Mouse (Mus musculus) embryonic stem cell, embryonic (primary cell): Measurements from ENCODE around the gene Cbx1.

ENCODE experiments used
- CTCF ChIA-PET, 4 experiments: fragments of 300-600 bp in 2 of 4; fragments of 350-600 bp in 2 of 4; sonication (Branson Sonifier 250); formaldehyde crosslinking; loops; one replicate each; lab custom pipeline; 2022; ENCODE audit warnings: inconsistent platforms in 2 of 4; lab: Charles Lee
- POLR2A ChIA-PET, 4 experiments: fragments of 300-600 bp in 2 of 4; fragments of 350-600 bp in 2 of 4; sonication (Branson Sonifier 250); formaldehyde crosslinking; loops; one replicate each; lab custom pipeline; 2022; ENCODE audit warnings: antibody characterized with exemption in 4 of 4, inconsistent platforms in 1 of 4; lab: Charles Lee

The Cbx1 gene

DNA sequence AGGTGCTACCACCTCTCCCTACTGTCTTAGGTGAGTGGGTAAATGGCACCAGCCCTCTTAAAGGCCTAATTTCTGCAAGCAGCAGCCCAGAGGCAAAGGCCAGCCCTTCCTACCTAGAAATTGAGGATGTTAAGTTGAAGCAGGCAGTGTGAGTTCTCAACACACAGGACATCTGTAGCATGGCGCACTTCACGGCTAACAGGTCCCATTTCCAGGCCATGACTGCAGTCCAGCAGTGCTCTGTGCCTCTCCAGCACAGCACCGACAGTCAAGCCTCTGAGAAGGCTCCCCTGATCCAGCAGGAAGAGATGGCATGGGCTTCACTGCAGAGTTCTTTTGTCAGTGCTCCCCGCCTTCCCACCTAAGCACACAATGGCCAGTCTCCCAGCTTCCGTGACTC is 28.1 kb downstream of the Cbx1 start:
- ChIA-PET POLR2A (interaction anchor here in 3 of 4 experiments (0.7 to 14.8 kb wide), 10 partner anchors 9 to 67 kb away, joined by 3 to 288 read pairs (median 42); partner anchors contain the start of genes Nfe2l1 (in 3 of the 3), Cbx1 (in 1 of the 3) and Copz2 (in 1 of the 3)), CTCF (no interaction called here)

DNA sequence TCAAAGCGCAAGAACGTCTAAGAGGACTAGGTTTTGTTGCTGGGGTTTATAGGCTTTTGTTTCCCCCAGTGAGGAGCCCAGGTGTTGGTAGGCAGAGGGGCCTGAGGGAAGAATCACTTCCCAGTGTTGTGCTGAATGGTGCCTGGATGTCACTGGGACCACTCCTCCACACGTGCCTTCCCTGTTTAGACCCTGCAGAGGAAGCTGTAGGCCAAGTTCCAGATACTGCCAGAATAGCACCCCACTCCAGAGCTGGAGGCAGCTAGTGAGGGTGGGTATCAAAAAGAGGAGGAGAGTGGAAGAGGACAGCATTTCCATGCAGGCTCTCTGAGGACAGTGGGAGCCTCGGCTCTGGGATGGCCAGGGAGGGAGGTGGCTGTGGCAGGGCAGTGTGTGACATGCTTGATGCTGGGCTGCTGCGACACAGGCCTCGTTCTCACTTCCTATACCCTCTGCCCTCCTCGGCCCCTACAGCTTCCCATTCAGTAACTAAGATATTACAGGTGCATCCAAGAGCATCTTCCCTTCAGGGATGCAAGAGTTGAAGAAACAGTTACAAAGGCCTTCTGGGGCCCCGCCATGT is 29.3 kb downstream of the Cbx1 start:
- ChIA-PET POLR2A (interaction anchor here (0.6 to 14.8 kb wide), 20 partner anchors 9 to 121 kb away, joined by 3 to 288 read pairs (median 5); partner anchors contain the start of genes Nfe2l1 (in 3 of the 4), Cbx1 (in 1 of the 4) and Copz2 (in 1 of the 4)), CTCF (interaction anchor here in 2 of 4 experiments (0.5 to 0.9 kb wide), 2 partner anchors 13 to 23 kb away, joined by 3 read pairs; no protein-coding TSS in a partner anchor)

DNA sequence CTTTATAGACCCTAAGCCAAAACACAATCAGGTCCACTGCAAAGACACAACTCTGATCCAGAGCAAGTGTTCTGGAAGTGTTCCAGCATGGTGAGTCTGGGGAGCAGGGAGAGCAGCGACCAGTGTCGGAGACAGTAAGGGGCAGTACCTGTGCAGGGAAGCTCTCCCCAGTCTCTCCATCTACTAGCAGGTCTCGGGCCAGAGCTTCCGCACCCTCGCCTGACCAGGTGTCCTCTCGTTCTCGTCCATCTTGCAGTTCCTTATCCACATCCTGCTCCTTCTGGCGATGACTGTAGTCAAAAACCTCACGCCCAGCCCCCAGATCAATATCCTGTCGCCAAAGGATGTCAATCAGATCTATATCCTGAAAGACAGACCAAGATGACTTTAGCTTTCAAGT is 33.0 kb downstream of the Cbx1 start:
- ChIA-PET POLR2A (interaction anchor here in 3 of 4 experiments (0.6 to 14.8 kb wide), 35 partner anchors 7 to 556 kb away, joined by 3 to 288 read pairs (median 8); partner anchors contain the start of genes Cbx1 (in 2 of the 3), Copz2 (in 2 of the 3), Nfe2l1 (in 2 of the 3) and Snx11 (in 1 of the 3)), CTCF (interaction anchor here in 3 of 4 experiments (0.5 to 1.1 kb wide), 3 partner anchors 10 to 40 kb away, joined by 3 to 6 read pairs (median 4); no protein-coding TSS in a partner anchor)

DNA sequence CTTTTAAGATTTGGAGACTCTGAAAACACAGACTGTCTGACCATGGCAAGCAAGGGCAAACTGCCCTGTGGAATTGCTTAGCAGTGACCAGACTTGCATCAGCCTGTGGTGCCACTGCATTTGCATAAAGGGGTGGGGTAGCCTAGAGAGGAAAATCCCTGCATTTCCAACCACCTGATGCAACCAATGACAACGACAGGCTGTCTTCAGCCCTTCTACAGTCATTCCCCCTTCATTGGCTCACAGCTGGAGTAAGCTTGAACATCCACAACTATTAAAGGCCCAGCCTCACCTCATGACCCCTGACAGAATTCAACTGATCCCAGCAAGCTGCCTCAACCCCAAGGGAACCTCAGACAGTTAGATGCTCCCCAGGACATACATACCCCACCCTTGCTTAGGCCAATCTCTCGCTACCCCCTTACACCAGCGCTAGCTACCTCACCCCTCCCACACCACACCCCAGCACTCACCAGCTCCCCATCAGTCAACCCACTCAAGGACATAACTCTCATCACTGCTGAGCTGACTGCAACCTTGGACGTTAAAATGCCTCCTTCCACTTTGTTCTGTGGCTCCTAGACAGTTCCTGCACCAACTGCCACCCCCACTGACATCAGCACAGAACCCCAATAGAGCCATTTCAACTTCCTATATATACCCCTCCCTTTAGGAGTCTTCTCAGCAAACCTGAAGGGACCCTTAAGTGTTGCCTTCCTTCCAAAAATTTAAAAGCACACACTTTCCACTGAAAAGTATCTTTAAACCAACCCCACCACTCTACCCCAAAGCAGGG is 33.9 kb downstream of the Cbx1 start:
- POLR2A ChIA-PET: interaction anchor here (0.5 to 14.8 kb wide), 70 partner anchors 6 to 1122 kb away, joined by 3 to 288 read pairs (median 6); partner anchors contain the start of genes Cbx1 (in 3 of the 4), Cdk5rap3 (in 2 of the 4), Copz2 (in 2 of the 4) and Nfe2l1 (in 2 of the 4)
- CTCF ChIA-PET: interaction anchor here in 3 of 4 experiments (0.6 to 2.2 kb wide), 14 partner anchors 24 to 705 kb away, joined by 3 to 10 read pairs (median 4); partner anchors contain the start of genes Cdk5rap3 (in 1 of the 3) and Kpnb1 (in 1 of the 3)

DNA sequence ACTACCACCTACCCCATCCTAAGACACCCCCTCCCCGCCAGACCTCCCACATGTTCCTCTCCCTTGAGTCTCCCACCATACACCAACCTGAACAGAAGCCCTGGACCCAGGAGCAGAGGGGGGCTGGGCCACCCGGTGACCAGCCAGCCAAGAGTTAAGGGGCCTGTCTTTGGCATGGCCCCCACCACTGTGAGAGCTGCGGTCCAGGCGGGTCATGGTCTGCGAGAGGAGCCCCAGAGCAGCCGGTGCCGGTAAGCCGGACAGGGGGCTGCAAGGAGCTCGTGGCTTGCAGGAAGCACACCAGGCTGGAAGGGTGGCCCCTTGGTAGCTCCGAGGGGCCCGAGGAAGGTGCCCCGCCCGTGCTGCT is 34.5 kb downstream of the Cbx1 start:
- CTCF ChIA-PET: interaction anchor here in 3 of 4 experiments (0.8 to 2.2 kb wide), 17 partner anchors 17 to 562 kb away, joined by 3 to 10 read pairs (median 4); partner anchors contain the start of genes Cdk5rap3 (in 2 of the 3), Kpnb1 (in 1 of the 3) and Snx11 (in 1 of the 3)
- POLR2A ChIA-PET: interaction anchor here (0.6 to 14.8 kb wide), 72 partner anchors 6 to 1122 kb away, joined by 3 to 288 read pairs (median 6); partner anchors contain the start of genes Cbx1 (in 3 of the 4), Copz2 (in 3 of the 4), Nfe2l1 (in 2 of the 4) and Snx11 (in 2 of the 4)

DNA sequence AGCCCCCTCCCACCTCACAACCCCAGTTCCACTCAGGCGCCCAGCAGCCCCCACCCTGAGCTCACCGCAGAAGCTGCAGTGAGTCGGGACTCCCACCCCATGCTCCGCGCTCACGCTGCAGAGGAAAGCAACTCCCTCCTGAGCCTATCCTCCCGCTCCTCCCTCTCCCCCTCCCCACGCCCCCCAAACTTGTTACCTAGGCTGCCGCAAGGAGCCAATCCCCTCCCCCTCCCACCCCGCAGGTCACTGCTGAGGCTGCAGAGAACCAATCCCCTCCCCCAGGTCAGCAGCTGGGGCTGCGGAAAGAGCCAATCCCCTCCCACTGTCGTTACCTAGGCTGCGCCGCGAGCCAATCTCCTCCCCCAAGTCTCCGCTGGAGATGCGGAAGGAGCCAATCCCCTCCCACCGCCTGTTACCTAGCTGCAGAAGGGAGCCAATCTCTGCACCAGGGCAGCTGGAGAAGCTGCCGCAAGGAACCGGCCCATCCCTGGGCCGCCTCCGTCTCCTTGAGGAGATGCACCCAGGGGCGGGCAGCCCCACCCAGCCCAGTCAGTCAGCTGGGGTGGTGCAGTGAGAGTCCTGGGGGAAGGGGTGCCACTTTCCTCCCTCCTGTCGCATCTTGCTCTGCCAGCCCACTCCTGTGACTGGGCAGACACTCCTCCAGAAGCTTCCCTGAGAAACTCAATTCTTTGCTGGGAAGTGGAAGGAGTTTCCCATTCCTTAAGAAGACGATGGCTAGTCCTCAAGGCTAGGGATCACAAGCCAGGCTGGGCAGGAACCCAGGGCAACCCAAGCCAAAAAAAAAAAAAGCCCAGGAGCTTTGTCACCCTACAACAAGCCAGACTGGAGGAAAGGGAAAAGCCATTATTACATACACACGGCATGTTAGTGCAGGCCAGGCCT is 35.2 kb downstream of the Cbx1 start:
- ChIA-PET CTCF (interaction anchor here in 3 of 4 experiments (0.6 to 2.2 kb wide), 29 partner anchors 13 to 1203 kb away, joined by 3 to 10 read pairs (median 5); partner anchors contain the start of genes Cdk5rap3 (in 1 of the 3), Kpnb1 (in 1 of the 3) and Snx11 (in 1 of the 3)), POLR2A (interaction anchor here (0.5 to 14.8 kb wide), 88 partner anchors 10 to 1523 kb away, joined by 3 to 288 read pairs (median 5); partner anchors contain the start of genes Copz2 (in 3 of the 4), Cbx1 (in 2 of the 4), Snx11 (in 2 of the 4) and Cdk5rap3 (in 1 of the 4))

DNA sequence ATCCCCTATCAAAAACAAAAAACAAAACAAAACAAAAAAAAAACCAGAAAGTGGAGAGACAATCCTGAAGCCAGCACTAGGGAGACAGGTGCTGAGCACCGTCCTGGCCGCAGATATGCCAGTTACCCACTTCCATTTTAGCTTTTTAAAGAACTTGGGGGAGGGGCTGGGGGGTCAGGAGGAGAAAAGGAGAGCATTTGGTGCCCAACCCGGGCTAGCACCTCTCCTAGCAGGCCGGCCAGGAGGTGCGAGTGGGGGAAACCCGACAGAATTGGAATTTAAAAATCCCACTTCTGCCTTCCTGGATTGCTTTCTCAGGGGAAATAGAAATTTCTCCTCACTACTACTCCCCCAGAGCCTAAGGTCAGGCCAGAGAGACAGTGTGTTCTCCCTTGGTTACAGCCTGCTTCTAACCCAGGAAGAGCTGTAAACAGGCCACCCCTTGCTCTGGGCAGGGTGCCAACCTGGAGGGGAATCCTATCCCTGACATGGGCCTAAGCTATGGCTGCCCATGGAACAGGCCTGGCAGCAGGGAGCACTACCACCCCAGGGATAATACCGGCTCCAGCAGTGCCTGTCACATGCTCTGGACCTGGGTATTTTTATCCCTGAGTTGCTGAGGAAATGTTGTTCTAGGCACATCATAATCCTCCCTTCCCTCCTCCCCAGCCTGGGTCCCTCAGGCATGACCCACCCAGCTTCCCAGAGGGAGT is 36.0 kb downstream of the Cbx1 start:
- POLR2A ChIA-PET: interaction anchor here (0.5 to 14.8 kb wide), 51 partner anchors 9 to 362 kb away, joined by 3 to 288 read pairs (median 8); partner anchors contain the start of genes Copz2 (in 3 of the 4), Snx11 (in 2 of the 4), Cbx1 (in 1 of the 4) and Cdk5rap3 (in 1 of the 4)
- CTCF ChIA-PET: interaction anchor here in 2 of 4 experiments (0.7 to 2.2 kb wide), 12 partner anchors 15 to 712 kb away, joined by 3 to 10 read pairs (median 5); partner anchors contain the start of genes Cdk5rap3 (in 1 of the 2), Kpnb1 (in 1 of the 2) and Snx11 (in 1 of the 2)

DNA sequence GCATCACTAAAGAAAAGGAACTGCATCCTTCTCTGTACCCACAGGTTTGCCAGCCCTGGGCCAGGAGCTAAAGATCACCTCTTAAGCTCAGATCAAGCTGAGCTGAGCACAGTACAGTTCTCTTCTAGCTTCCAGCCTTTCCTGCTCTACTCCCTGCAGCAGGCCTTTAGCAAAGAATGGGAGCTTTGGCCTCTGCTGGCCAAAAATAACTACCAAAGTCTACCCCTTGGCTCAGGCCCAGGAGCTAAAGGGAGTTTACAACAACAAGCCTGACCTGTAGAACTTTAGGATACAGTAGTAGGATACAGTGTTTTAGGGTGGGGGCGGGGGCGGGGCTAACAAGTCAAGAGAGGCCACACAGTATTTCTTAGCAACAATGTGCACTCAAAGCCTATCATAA is 37.6 kb downstream of the Cbx1 start:
- ChIA-PET POLR2A (interaction anchor here in 2 of 4 experiments (0.6 to 14.8 kb wide), 18 partner anchors 8 to 260 kb away, joined by 3 to 288 read pairs (median 4); partner anchors contain the start of genes Cbx1 (in 1 of the 2), Copz2 (in 1 of the 2), Nfe2l1 (in 1 of the 2) and Snx11 (in 1 of the 2)), CTCF (no interaction called here)

DNA sequence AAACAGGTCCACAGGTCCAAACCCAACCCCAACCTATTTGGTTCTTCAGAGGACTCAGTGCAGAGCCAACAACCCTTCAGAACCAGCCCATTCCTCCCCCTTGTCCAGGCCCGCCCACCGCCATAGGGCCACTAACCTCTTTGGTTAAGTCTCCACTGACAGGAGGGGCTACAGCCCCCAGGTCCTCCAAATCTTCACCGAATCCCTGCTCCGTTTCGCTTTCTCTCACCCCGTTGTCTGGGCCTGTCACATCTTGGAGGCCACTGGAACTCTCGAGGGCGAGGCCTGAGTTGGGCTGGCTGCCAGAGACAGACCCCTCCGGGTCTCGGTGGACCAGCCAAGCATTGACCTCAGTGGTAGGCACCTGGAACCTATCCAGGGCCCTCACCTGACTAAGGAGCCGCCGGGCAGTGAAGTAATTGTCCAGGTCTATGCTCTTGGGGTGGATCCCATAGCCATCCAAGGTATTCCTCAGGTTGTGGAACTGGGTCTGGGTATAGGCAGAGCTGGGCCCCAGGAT is 38.2 kb downstream of the Cbx1 start:
- CTCF ChIA-PET: no interaction called here

DNA sequence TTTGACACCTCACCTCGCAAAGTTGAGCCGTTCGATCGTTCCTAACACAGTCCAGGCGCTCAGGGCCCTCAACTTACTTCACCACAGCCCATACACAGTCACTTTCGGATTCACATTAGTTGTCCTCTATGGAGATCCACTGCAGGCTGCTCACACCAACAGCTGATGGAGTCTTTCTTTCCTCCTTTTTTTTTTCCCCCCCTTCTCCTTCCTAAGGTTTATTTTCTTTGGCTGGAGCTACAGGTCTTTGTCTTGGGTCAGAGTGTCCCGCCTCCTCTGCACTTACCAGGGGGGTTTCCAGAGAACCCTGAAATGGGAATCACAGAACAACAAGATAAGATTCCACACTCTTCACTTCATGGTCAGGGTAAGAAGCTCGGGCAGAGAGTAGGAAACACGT is 39.0 kb downstream of the Cbx1 start:
- ChIA-PET POLR2A (interaction anchor here in 3 of 4 experiments (0.6 to 14.8 kb wide), 21 partner anchors 8 to 450 kb away, joined by 3 to 288 read pairs (median 5); partner anchors contain the start of genes Cbx1 (in 1 of the 3), Nfe2l1 (in 1 of the 3) and Snx11 (in 1 of the 3)), CTCF (interaction anchor here in 1 of 4 experiments (1.6 kb wide), 1 partner anchor 32 kb away, joined by 4 read pairs; no protein-coding TSS in a partner anchor)

More for the DNA sequence above, 38.2 kb downstream of the Cbx1 start:
- POLR2A ChIA-PET: interaction anchor here in 3 of 4 experiments (0.6 to 14.8 kb wide), 24 partner anchors 7 to 287 kb away, joined by 3 to 288 read pairs (median 4); partner anchors contain the start of genes Cbx1 (in 1 of the 3), Copz2 (in 1 of the 3), Nfe2l1 (in 1 of the 3) and Snx11 (in 1 of the 3)

DNA sequence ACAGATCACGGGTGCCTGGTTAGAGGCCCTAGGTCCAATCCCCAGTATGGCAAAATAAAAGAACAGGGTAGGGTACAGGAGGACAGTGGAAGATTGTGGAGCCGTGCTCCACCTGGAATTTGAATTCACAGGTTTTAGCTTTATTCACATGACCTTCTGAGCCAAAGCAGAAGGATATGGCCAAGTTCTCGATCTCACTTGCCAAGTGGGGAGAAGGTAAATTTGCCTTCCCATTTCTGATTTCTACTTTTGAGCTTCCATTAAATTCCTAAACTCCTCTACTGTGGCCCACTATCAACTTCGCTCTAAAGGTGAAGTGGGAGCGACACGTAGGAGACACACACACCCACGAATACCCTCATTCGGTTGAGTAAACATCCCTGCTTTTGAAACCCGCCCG is 40.0 kb downstream of the Cbx1 start:
- ChIA-PET POLR2A (interaction anchor here (0.5 to 14.8 kb wide), 55 partner anchors 6 to 916 kb away, joined by 3 to 288 read pairs (median 8); partner anchors contain the start of genes Snx11 (in 3 of the 4), Scrn2 (in 2 of the 4), Cbx1 (in 1 of the 4) and Copz2 (in 1 of the 4)), CTCF (interaction anchor here in 3 of 4 experiments (0.5 to 1.6 kb wide), 5 partner anchors 12 to 481 kb away, joined by 3 to 5 read pairs (median 4); no protein-coding TSS in a partner anchor)

DNA sequence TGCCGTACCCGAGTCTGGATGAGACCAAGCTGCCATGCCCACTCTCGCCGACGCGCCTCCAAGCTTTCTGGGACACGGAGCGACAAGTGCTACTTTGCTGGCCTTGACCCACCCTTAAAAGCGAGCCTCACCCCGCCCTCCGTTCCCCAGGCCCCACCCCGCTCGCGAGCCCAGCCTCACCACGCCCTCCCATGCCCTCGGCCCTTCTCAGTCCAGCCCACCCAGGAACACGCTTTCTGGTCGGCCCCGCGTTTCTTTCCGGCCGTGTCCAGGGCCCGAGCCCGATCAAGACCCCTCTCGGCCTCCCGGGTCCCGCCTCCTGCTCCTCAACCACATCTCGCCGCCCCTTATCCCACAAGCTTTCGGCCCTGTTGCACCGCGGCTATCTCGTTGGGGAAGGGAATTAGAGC is 40.5 kb downstream of the Cbx1 start:
- CTCF ChIA-PET: interaction anchor here (0.5 to 1.6 kb wide), 8 partner anchors 11 to 481 kb away, joined by 3 to 5 read pairs (median 4); partner anchors contain the start of gene Cdk5rap3 (in 1 of the 4)
- POLR2A ChIA-PET: interaction anchor here (0.5 to 14.8 kb wide), 73 partner anchors 7 to 917 kb away, joined by 3 to 288 read pairs (median 5); partner anchors contain the start of genes Snx11 (in 3 of the 4), Scrn2 (in 2 of the 4), Cbx1 (in 1 of the 4) and Copz2 (in 1 of the 4)

DNA sequence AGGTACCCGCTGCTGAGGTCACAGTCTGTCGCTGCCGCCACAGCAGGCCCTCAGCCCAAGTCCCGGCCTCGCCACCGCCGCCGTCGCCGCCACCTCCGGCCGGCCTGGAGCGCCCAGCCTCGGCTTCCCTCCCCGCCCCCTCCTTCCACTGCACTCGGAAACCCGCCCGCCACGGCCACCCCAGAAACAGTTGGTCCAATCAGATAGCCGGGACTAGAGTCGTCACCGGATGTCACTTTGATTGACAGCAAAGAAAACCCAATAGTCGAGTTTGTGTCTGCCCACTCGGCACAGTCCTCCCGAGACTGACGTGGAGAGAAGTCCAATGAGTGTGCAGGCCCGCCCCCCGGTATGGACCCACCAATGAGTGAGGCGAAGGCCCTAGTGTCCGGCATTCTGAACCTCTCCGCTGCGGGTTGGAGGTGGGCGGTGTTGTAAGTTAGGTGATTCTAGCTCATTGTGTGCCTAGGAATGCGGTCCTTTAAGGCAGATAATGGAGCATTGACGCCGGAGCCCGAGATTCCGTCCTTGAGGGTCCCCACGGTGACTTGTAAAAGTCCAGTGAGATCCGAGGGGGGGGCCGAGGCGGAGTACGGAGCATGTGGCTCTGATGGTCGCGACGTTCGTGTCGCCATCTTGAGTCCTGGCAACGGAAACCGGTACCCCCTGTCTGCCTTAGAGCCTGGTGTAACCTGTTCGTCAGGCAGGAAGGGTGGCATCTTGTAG is 41.0 kb downstream of the Cbx1 start, which contains the start of gene Nfe2l1:
Gene Nfe2l1 (minus strand): TSS at position 156 of the 726 bp plus-strand sequence.
- ChIA-PET POLR2A (interaction anchor here (0.5 to 14.8 kb wide), 80 partner anchors 7 to 916 kb away, joined by 3 to 288 read pairs (median 5); partner anchors contain the start of genes Snx11 (in 3 of the 4), Cbx1 (in 2 of the 4), Lrrc46 (in 2 of the 4) and Mrpl10 (in 2 of the 4)), CTCF (interaction anchor here (0.7 to 1.6 kb wide), 8 partner anchors 10 to 192 kb away, joined by 3 to 9 read pairs (median 4); partner anchors contain the start of gene Cdk5rap3 (in 1 of the 4))
